Mouse (Mus musculus) heart, adult 2 months (tissue): Measurements from ENCODE around the gene Simc1. TPM values are rescaled to one million over a fixed set of nuclear protein-coding genes. Genes with fewer than 3 reads are reported as not detected.

ENCODE experiments used
- DNase-seq, 2 experiments: peaks; one replicate each; pipeline ENCODE4 v3.0.0; 2021
- H3K27ac ChIP-seq: fragments of 200-600 bp; 2 replicates; pipeline ENCODE4 v1.8.1; 2022
- H3K27me3 ChIP-seq: fragments of 200-500 bp; 2 replicates; pipeline ENCODE4 v1.6.1; 2012; ENCODE audit warnings: mild to moderate bottlenecking, low read length, inconsistent platforms, mixed read lengths; ENCODE audit not compliant: control insufficient read depth, insufficient read depth
- H3K36me3 ChIP-seq: fragments of 200-500 bp; 2 replicates; pipeline ENCODE4 v1.6.1; 2012; ENCODE audit warnings: low read length, inconsistent platforms; ENCODE audit not compliant: control insufficient read depth, insufficient read depth
- H3K4me1 ChIP-seq: fragments of 200-500 bp; 2 replicates; pipeline ENCODE4 v1.6.1; 2011; ENCODE audit warnings: low read length; ENCODE audit not compliant: control insufficient read depth, insufficient read depth
- H3K4me3 ChIP-seq: fragments of 200-600 bp; 2 replicates; pipeline ENCODE4 v1.8.1; 2022
- H3K79me2 ChIP-seq: fragments of 200-500 bp; replicated peaks from 2 replicates; pipeline ENCODE4 v1.6.1; 2012; ENCODE audit warnings: mild to moderate bottlenecking, inconsistent platforms, low read length, moderate library complexity, mixed read lengths; ENCODE audit not compliant: control insufficient read depth, insufficient read depth
- H3K9ac ChIP-seq: fragments of 200-500 bp; 2 replicates; pipeline ENCODE4 v1.6.1; 2012; ENCODE audit warnings: low read depth, mild to moderate bottlenecking, control low read depth, inconsistent platforms, low read length, mixed read lengths
- CTCF ChIP-seq: fragments of 200-600 bp; IDR thresholded peaks from 2 replicates; pipeline ENCODE4 v1.8.1; 2022; ENCODE audit warnings: antibody characterized with exemption, mild to moderate bottlenecking, moderate library complexity
- EP300 ChIP-seq: fragments of 200-500 bp; IDR thresholded peaks from 2 replicates; pipeline ENCODE4 v1.6.1; 2011; ENCODE audit warnings: low read depth, low read length, control low read depth; ENCODE audit not compliant: insufficient read depth
- POLR2A ChIP-seq: fragments of 200-500 bp; IDR thresholded peaks from 2 replicates; pipeline ENCODE4 v1.6.1; 2011; ENCODE audit warnings: mild to moderate bottlenecking, low read depth, low read length, control low read depth; ENCODE audit not compliant: insufficient read depth
- WGBS: fragments of 180-500 bp; shearing (Covaris S2); methylation state at CpG from one replicate; pipeline ENCODE4 v1.1.7; 2018; 5-methylcytosine and 5-hydroxymethylcytosine counted together
- intact Hi-C: fragments of 180-260 bp; cut with DNase I; formaldehyde crosslinking; loops from one replicate; pipeline ENCODE4 v1.15.1; 2025
- polyA plus RNA-seq: library from polyadenylated mRNA; depleted of rRNA; stranded (reverse); fragments of >200 nt; gene quantifications from 2 replicates; pipeline ENCODE4 v1.2.3, GENCODE M21; 2012
- total RNA-seq, 2 experiments: library from RNA; stranded (reverse); gene quantifications; 2 replicates each; pipeline ENCODE4 v1.2.3; 2021

Gene Simc1
- total and polyA plus RNA-seq, 3 experiments: 1.7 to 1.9 (median 1.7) TPM

DNA sequence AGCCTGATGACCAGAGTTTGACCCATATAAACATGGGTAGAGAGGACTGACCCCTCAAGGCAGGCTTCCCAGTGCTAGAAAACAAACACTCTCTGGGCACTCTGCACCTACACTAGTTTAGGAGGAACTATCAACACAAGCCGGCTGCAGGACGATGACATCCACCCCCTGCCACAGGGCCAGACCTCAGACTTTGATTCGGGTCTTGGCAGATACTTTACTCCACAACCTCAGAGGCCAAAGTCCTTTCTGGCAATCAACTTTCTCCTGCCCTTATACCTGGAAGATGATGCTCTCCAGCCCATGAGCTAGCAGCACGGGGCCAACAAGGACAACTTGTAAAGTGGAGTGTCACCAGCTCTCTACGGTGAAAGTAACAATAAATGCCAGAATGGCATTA lies 79.3 kb downstream of the Simc1 start:
- TF ChIP-seq POLR2A: no peak
- no peak for TF ChIP-seq CTCF
- no peak for TF ChIP-seq EP300
- Histone ChIP-seq H3K79me2 (no peaks in the 10 kb centered on the region), H3K9ac (no peak overlapping the region), H3K4me1 (peaks cover 7% of the 10 kb centered on the region), H3K36me3 (0 out of 2 replicates have a peak, but pooled peaks cover 2% of the 10 kb centered on the region), H3K27me3 (no peaks in the 10 kb centered on the region), H3K27ac (no peak overlapping the region; the same call in 1 of the 2 replicates), H3K4me3 (no peak overlapping the region)
- WGBS: 88% methylated on average over 5 of the region's 5 CpGs
- no peak for DNase-seq
- intact Hi-C loops: no loop called here

DNA sequence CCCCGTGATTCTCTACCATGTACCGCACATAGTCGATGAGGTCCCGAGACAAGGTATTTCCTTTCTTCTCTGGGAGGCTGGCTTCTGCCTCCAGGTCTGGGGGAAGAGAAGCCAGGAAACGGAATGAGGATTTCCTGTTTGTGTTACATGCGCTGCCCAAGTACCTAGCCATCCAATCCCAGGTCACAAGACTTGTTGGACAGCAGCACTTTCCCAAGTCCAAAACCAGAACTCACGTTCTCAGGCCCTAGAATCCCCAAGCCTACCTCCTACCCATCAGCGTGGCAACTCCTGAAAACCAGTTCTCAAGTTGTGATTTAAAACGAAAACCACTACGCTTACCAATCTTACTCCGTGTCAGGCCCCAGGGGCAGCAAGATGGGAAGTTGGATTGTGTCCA lies 82.3 kb downstream of the Simc1 start:
- Histone ChIP-seq H3K27ac (peak overlapping the region; percentile 18), H3K9ac (no peak overlapping the region), H3K27me3 (no peaks in the 10 kb centered on the region), H3K4me3 (no peak overlapping the region), H3K79me2 (peaks cover 1% of the 10 kb centered on the region; the same call in 1 of the 2 replicates), H3K4me1 (peaks cover 7% of the 10 kb centered on the region), H3K36me3 (0 out of 2 replicates have a peak, but pooled peaks cover 2% of the 10 kb centered on the region)
- DNase-seq: no peak
- intact Hi-C loops: no loop called here
- 64% methylated on average over 11 of the region's 11 CpGs for WGBS
- no peak for TF ChIP-seq POLR2A
- TF ChIP-seq EP300: no peak
- no peak for TF ChIP-seq CTCF

DNA sequence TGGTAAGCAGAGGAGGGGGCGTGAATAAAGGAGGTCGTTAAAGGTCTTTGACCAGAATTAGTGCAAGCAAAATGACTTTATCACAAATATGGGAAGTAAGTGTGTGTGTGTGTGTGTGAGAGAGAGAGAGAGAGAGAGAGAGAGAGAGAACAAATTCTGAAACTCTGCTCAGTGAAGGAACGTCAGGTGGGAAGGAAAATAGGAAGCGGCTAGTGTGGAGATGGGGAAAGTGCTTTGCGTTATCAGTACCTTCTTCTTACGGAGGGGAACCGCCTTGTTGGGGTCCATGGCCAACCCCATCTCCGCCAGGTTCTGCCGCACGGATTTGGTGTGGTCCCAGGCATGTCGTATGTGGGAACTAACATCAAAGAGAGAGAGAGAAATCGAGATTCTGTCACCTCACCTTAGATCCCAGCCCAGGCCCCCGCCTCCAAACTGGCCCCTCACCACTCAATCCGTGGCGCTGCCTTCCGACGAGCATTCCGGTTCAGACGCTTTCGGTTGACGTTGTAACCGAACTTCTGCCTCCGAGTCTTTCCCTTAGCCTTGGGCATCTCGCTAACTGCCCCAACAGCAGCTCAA lies 85.9 kb downstream of the Simc1 start:
- DNase-seq: no peak
- Histone ChIP-seq H3K9ac (peak overlapping the region; percentile 60), H3K27me3 (no peaks in the 10 kb centered on the region), H3K27ac (peak overlapping the region; percentile 94), H3K4me1 (peaks cover 4% of the 10 kb centered on the region), H3K79me2 (peaks cover 1% of the 10 kb centered on the region; the same call in 1 of the 2 replicates), H3K4me3 (peak overlapping the region; percentile 65), H3K36me3 (no peaks in the 10 kb centered on the region)
- 1% methylated on average over 24 of the region's 24 CpGs for WGBS
- intact Hi-C loops: no loop called here
- TF ChIP-seq POLR2A: no peak

DNA sequence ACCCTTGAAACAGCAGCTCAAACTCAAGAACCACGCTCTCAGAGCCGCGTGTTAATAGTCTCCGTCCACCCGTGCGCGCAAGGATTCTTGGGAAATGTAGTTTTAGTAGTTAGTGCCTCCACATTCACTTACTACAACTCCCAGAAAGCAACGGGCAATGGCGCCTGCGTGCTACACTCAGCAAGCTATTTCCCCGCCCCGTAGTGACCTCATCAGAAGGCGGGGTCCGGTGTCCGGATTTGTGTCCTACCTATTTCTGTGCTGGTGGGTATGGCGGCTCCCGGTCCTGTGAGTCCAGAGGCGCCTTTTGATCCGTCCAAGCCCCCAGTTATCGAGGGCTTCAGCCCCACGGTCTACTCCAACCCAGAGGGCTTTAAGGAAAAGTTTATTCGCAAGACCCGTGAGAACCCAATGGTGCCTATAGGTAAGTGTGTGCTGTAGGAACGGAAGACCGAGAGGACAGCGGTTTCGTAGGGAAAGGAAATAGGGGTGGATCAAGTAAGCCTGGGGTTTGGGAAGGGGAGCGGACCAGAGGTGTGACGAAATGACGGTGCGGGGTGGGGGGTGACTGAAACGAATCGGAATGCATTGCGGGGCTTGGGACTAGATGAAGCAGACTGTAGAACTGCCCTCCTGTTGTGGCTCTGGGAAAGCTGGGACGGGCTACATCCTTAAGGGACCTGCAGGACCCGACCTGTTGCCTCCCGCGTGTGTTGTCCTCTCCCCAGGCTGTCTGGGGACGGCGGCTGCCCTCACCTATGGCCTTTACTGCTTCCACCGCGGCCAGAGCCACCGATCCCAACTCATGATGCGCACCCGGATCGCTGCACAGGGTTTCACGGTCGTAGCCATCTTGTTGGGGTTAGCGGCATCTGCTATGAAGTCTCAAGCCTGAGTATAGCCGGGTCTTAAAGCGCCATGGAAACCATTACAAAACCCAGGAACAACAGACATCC lies 86.7 kb downstream of the Simc1 start, which contains the start of the genes Nop16 and Higd2a:
TSS of gene Nop16 (minus strand) at position 95 of the 956 bp plus-strand sequence.
TSS of gene Higd2a (plus strand) at position 212 of the 956 bp plus-strand sequence.
- peak within 1 kb of the TSS; percentile 94 for H3K27ac ChIP-seq
- WGBS: under 1% methylated on average over 51 of the region's 51 CpGs
- H3K79me2 ChIP-seq: peaks cover 1% of the 10 kb centered on the region; the same call in 1 of the 2 replicates
- intact Hi-C loops: loop anchor here (1.0 to 2.0 kb wide), 4 partner anchors 15 to 31 kb away; partner anchors contain the start of genes 4833439L19Rik, Arl10, Cltb and Faf2
- peak; percentile 93 for TF ChIP-seq POLR2A
- no peak for TF ChIP-seq EP300
- peak within 1 kb of the TSS; percentile 94 for H3K9ac ChIP-seq
- peak; percentile 95 to 97 for DNase-seq
- H3K4me1 ChIP-seq: peaks cover 4% of the 10 kb centered on the region
- no peaks in the 10 kb centered on the region for H3K27me3 ChIP-seq
- no peaks in the 10 kb centered on the region for H3K36me3 ChIP-seq
- H3K4me3 ChIP-seq: peak within 1 kb of the TSS; percentile 65

DNA sequence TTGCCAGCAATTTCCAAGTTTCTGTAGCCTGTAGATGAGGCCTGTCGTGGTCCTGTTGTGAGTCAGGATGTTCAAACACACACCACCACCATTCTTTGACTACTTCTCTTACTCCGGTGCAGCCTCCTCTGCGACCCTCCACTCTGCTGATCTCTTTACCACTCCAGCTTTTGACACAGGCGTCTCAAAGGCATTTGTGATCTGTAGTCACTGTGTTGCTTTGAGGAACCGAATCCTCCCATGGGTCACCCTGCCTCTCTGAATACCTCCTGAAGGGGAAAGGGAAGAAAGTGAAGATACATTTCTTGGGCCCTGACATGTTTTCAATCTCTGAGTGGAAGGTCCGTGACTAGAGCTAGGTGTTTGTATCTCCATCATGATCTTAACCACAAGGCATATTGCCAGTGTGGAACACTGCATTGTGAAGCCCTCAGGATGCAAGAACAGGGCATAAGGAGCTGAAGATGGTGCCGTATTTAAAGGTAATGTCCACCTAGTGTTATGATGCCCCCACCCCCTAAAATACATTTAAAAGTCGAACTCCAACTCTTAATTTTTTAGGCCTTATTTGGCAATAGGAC lies 88.3 kb downstream of the Simc1 start:
- Histone ChIP-seq H3K9ac (no peak overlapping the region), H3K36me3 (no peaks in the 10 kb centered on the region), H3K79me2 (peaks cover 1% of the 10 kb centered on the region; the same call in 1 of the 2 replicates), H3K27ac (no peak overlapping the region), H3K27me3 (no peaks in the 10 kb centered on the region), H3K4me1 (peaks cover 4% of the 10 kb centered on the region), H3K4me3 (no peak overlapping the region)
- intact Hi-C loops: loop anchor here (2.0 kb wide), 2 partner anchors 19 to 27 kb away; partner anchors contain the start of genes 4833439L19Rik and Cltb
- no peak for DNase-seq
- TF ChIP-seq POLR2A (no peak), CTCF (no peak), EP300 (no peak)
- 71% methylated on average over 8 of the region's 8 CpGs for WGBS
